Mouse (Mus musculus) megakaryocyte, embryonic 14.5 days (primary cell): ENCODE measurements around the gene Tubb5. TPM values are rescaled to one million over a fixed set of nuclear protein-coding genes. Genes with fewer than 3 reads are reported as not detected.

Experiments used
- H3K27me3 ChIP-seq: replicated peaks from 2 replicates; pipeline ENCODE3; 2012; ENCODE audit warnings: inconsistent platforms
- H3K36me3 ChIP-seq: replicated peaks from 2 replicates; pipeline ENCODE3; 2012; ENCODE audit warnings: low read length, inconsistent platforms, mixed read lengths
- H3K4me1 ChIP-seq: 2 replicates; pipeline ENCODE4 v1.6.1; 2012; ENCODE audit warnings: inconsistent platforms
- H3K4me3 ChIP-seq: replicated peaks from 2 replicates; pipeline ENCODE3; 2012; ENCODE audit warnings: moderate library complexity, mild to moderate bottlenecking, inconsistent platforms
- H3K9me3 ChIP-seq: 2 replicates; pipeline ENCODE4 v1.6.1; 2012; ENCODE audit warnings: inconsistent platforms
- FLI1 ChIP-seq: IDR thresholded peaks from 2 replicates; pipeline ENCODE4 v1.6.1; 2012; ENCODE audit warnings: low read length, inconsistent platforms, mixed read lengths
- GATA1 ChIP-seq: IDR thresholded peaks from 3 replicates; pipeline ENCODE4 v1.6.1; 2012; ENCODE audit warnings: mixed read lengths, low read length, inconsistent platforms, borderline replicate concordance
- polyA plus RNA-seq: library from polyadenylated mRNA; stranded (reverse); fragments of >175 nt; gene quantifications from 2 replicates; pipeline ENCODE4 v1.2.3, GENCODE M21; 2012; ENCODE audit warnings: low replicate concordance; ENCODE audit not compliant: insufficient read depth

Gene Tubb5
- polyA plus RNA-seq, 1 experiment: 217 TPM

DNA sequence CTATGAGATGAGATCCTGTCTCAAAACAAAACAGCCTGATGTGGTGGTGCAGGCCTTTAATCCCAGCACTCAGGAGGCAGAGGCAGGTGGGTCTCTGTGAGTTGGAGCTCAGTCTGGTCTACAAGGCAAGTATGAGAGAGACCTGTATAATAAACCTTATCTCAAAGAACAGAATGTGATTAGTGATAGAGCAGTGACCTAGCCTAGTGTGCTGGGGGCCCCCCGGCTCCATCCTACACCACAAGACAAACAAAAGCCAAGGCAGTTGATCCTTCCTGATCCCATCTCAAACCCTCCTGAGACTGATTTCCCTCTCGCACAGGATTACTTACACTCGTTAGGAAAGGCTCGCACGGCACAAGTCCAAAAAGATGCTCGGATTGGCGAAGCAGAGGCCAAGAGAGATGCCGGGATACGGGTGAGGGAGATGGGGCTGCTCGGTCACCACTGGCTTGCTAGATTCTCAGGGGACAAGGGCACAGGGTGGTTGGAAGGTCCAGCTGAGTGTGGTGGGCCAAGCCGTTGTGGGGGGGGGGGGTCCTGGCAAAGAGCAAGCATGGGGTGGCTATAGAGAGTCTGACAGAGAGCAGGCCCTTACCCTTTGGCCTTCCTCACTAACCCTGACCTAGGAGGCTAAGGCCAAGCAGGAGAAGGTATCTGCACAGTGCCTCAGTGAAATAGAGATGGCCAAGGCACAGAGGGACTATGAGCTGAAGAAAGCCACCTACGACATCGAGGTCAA is 12.8 kb downstream of the Tubb5 start:
- H3K4me1 ChIP-seq: peaks cover 66% of the 10 kb centered on the region

DNA sequence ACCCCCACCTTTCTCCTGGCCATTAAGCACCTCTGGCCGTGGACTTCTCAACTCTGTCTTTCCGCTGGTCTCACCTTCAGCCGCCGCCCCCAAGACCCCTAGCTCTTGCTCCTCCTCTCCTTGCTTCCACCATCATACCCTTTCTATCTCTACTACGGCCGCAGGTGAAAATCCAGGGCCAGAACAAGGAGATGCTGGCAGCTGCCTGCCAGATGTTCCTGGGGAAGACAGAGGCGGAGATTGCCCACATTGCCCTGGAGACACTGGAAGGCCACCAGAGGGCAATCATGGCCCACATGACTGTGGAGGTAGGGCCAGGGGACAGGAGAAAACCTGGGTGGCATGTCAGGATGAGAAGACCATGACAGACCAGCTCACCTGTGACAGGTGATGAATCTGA is 13.7 kb downstream of the Tubb5 start:
- no peaks in the 10 kb centered on the region for H3K9me3 ChIP-seq
- peaks cover 54% of the 10 kb centered on the region for H3K36me3 ChIP-seq
- H3K4me1 ChIP-seq: peaks cover 66% of the 10 kb centered on the region
- H3K4me3 ChIP-seq: peak overlapping the region; percentile 98
- no peak for TF ChIP-seq FLI1
- TF ChIP-seq GATA1: no peak
- H3K27me3 ChIP-seq: no peaks in the 10 kb centered on the region

More for the DNA sequence above, 12.8 kb downstream of the Tubb5 start:
- Histone ChIP-seq H3K36me3 (peaks cover 63% of the 10 kb centered on the region), H3K9me3 (no peaks in the 10 kb centered on the region), H3K27me3 (no peaks in the 10 kb centered on the region), H3K4me3 (peak overlapping the region; percentile 98)
- TF ChIP-seq GATA1 (no peak), FLI1 (no peak)

DNA sequence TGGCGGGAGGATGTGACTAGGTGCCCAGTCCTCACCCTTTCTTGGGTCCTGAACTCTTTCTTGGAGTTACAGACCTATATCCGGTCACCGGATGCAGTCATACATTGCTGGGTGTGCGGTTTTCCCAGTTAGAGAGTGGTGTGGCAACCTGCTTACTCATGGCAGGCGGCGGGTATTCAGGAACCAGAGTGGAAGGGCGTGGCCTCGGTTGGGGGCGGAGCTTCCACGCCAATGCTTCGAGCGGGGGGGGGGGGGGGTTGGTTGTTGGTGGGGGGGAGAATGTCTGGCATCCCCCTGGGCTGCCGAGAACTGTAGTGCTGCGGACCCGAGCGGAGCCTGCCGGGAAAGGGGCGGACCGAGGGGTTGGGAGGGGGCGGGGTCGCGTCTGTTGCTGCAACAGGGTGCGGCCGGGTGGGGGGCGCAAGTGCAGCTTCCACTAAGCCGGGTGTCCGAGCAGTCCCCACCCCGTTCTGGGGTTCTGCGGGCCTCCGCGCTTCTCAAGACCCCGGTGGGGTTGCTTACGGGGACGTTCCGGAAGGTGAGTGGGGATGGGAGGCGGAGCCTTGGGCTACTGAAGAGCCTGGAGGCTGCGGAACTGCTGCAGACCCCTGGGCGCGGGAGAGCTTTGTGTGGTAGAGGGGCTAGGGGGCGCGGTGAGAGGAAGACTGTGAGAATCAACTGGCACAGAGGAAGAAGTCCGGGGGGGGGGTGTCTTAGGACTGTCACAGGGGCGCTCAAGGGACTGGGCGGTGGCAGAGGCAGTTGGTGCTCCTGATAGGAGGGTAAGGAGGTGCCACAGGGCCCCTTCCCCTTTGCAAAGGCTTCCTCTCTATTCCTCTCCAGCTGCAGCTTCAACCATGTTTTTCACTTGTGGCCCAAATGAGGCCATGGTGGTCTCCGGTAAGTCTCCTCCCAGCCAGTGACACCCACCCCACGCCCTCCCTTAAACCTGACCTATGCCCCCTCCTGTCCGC is 14.9 kb downstream of the Tubb5 start, which contains the start of gene Flot1:
Gene Flot1 (plus strand): TSS at position 267 of the 974 bp plus-strand sequence.
- TF ChIP-seq GATA1: no peak
- peak; percentile 72; the same call in 1 of the 2 replicates for TF ChIP-seq FLI1
- peaks cover 43% of the 10 kb centered on the region for H3K36me3 ChIP-seq
- H3K4me3 ChIP-seq: peak within 1 kb of the TSS; percentile 98
- no peaks in the 10 kb centered on the region for H3K27me3 ChIP-seq
- peaks cover 61% of the 10 kb centered on the region for H3K4me1 ChIP-seq
- no peaks in the 10 kb centered on the region for H3K9me3 ChIP-seq

DNA sequence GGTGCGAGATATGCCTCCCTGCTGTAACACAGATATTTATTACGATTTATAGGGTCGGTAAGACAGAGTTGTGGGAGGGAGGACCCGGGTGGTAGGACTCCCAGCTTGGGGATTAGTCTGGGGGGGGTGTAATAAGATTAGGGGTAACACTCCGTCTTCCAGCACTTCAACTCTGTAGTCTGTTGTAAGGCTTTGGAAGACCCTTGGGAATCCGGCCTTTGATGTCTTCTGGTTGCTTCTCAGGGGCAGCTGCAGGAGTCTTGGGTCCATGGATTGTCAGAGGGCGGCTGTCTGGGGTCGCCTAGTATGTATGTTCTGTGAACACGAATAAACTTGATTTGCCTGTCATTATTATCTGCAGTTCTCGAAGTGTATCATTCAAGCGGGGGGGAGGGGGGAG is 15.5 kb downstream of the Tubb5 start:
- no peaks in the 10 kb centered on the region for H3K27me3 ChIP-seq
- H3K4me1 ChIP-seq: peaks cover 62% of the 10 kb centered on the region
- H3K36me3 ChIP-seq: peaks cover 36% of the 10 kb centered on the region
- H3K4me3 ChIP-seq: peak overlapping the region; percentile 98
- no peak for TF ChIP-seq FLI1
- no peaks in the 10 kb centered on the region for H3K9me3 ChIP-seq

DNA sequence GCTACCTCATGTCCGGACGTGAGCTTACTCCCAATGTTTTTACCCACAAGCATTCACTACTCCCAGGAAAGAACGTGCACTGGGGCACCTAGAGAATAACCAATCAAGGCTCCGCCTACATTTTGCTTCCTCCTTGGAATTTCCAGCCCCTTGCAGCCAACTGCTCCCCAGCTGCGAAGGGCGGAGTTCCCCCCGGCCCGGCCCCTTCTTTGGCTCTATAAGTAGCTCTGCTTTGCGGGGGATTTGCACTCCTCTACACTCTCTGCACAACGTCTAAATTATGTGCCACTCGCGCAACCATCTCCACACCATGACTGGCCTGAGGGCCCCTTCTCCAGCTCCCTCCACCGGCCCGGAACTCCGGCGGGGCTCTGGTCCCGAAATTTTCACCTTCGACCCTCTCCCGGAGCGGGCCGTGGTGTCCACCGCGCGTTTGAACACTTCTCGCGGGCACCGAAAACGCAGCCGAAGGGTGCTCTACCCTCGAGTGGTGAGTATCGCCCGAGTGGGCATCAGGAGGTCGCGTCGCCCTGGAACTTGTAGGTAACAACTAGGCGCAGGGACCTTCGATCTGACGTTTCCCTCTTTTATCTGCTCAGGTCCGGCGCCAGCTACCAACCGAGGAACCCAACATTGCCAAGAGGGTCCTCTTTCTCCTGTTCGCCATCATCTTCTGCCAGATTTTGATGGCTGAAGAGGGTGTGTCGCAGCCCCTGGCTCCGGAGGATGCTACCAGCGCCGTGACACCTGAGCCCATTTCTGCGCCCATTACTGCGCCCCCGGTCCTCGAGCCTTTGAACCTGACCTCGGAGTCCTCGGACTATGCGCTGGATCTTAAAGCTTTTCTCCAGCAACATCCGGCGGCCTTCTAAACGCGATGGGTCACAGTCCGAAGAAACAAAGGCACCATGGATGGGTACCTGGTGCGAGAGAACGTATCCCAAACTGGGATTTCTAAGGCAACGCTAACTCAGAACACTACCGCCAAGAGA is 16.4 kb downstream of the Tubb5 start, which contains the start of gene Ier3:
Gene Ier3 (plus strand): TSS at position 246 of the 992 bp plus-strand sequence.
- no peaks in the 10 kb centered on the region for H3K27me3 ChIP-seq
- H3K4me3 ChIP-seq: peak within 1 kb of the TSS; percentile 98
- H3K36me3 ChIP-seq: peaks cover 28% of the 10 kb centered on the region
- H3K9me3 ChIP-seq: no peaks in the 10 kb centered on the region
- TF ChIP-seq GATA1 (no peak), FLI1 (no peak)
- H3K4me1 ChIP-seq: peaks cover 66% of the 10 kb centered on the region

DNA sequence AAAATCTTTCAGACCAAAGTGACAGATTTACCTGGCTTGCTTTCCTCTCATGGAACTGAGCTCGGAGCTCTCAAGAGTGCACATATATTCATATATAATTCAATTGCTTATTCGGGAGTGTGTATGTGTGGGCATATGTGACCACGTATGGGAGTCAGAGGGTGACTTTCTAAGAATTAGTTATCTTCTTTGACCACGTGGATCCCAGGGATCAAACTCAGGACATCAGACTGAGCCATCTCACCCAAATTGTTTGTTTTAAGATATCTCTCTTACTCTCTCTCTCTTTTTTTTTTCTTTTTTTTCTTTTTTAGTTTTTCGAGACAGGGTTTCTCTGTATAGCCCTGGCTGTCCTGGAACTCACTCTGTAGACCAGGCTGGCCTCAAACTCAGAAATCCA is 18.0 kb downstream of the Tubb5 start:
- Histone ChIP-seq H3K27me3 (no peaks in the 10 kb centered on the region), H3K9me3 (no peaks in the 10 kb centered on the region), H3K4me1 (peaks cover 67% of the 10 kb centered on the region), H3K4me3 (no peak overlapping the region), H3K36me3 (peaks cover 12% of the 10 kb centered on the region)
- TF ChIP-seq FLI1: no peak
- TF ChIP-seq GATA1: no peak

DNA sequence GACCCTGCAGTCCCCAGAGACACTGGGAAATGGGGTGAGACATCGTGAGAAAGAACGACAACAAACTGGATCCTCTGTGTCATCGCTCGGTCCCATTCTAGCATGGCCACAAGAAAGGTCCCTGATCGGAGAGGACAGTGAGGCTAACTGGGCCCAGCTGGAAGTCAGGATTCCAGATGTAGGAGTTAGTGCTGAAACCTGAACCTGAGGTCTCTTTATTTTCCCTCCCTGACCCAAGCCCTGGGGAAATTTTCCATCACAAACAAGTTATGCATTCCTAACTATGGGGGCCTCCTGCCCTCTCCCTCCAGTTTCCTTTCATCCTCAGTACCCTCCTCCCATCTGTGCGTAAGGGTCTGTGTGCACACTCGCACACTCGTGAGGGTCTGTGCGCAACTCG is 20.9 kb downstream of the Tubb5 start:
- Histone ChIP-seq H3K36me3 (no peaks in the 10 kb centered on the region), H3K9me3 (no peaks in the 10 kb centered on the region), H3K4me1 (peaks cover 79% of the 10 kb centered on the region), H3K27me3 (no peaks in the 10 kb centered on the region), H3K4me3 (no peak overlapping the region)
- no peak for TF ChIP-seq FLI1
- no peak for TF ChIP-seq GATA1

DNA sequence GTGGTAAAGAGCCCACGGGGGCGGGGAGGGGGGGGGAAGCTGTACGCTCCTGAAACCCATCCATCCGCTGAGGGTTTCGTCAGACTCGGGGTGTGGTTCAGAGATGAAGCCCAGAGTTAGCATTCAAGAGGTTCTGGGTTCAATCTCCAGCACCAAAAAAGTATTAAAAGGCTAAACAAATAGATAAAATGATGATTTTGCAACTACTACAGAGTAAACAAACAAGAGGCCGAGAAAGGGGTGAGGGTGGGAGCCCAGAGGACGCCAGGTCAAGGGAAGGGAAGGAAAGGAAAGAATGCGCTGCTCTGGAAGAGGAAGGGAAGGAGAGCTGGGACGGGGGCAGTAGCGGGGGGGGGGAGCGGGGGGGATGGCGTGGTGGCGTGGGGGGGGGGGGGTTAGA is 21.4 kb downstream of the Tubb5 start:
- no peaks in the 10 kb centered on the region for H3K27me3 ChIP-seq
- no peak overlapping the region for H3K4me3 ChIP-seq
- H3K36me3 ChIP-seq: no peaks in the 10 kb centered on the region
- H3K4me1 ChIP-seq: peaks cover 80% of the 10 kb centered on the region
- no peak for TF ChIP-seq FLI1
- no peak for TF ChIP-seq GATA1
- no peaks in the 10 kb centered on the region for H3K9me3 ChIP-seq

DNA sequence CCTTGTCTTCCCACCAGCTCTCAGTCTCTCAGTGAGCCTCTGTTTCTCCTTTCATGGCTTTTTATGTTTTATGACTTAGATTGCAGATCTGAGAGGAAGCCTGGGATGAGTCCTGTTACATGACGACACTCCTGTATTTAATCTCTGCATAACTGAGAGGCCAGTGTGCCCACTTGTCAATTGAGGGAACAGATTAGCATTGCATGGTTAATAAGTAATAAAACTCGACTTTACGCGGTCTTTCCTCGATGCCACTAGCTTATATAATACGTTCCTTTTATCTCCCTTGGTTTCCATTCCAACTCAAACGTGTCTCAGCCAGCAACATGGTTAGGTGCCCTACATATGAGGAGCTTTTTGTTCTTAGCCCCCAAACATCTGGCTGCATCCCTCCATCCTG is 22.3 kb downstream of the Tubb5 start:
- Histone ChIP-seq H3K4me1 (peaks cover 73% of the 10 kb centered on the region), H3K27me3 (no peaks in the 10 kb centered on the region), H3K36me3 (no peaks in the 10 kb centered on the region), H3K4me3 (peak overlapping the region; percentile 11), H3K9me3 (no peaks in the 10 kb centered on the region)
- TF ChIP-seq GATA1: no peak
- TF ChIP-seq FLI1: no peak
